Mouse (Mus musculus): Measurements from ENCODE around the gene Ninj2. TPM values are rescaled to one million over a fixed set of nuclear protein-coding genes. Genes with fewer than 3 reads are reported as not detected.

Ninj2 gene
- not detected in 2 replicates for polyA plus RNA-seq (2015; fragmentation: Nextera tagmentation; extraction: Ambion mirVana)

GRCm38 (mm10) chr6:120093100-120093499 is at the start of gene Ninj2:
TSS of gene Ninj2 (plus strand) at chr6:120093350.
- Histone ChIP-seq H3K27me3 (no peaks in the 10 kb centered on the region), H3K4me1 (replicated peaks) (no peaks in the 10 kb centered on the region), H3K36me3 (no peaks in the 10 kb centered on the region), H3K4me2 (no peak within 1 kb of the TSS), H3K9ac (no peak within 1 kb of the TSS), H3K9me3 (no peaks in the 10 kb centered on the region), H3K4me3 (no peak within 1 kb of the TSS), H3K27ac (replicated peaks) (no peak within 1 kb of the TSS)
- no peak for ATAC-seq (ENCODE audit: low FRiP score, low read depth)
- WGBS, result 57% methylated on average over 11 of the region's 11 CpGs

- H3K4me3 ChIP-seq, result no peak overlapping the region
- 60% methylated on average over 4 of the region's 4 CpGs for WGBS
- no peaks in the 10 kb centered on the region for H3K9me3 ChIP-seq
- no peak overlapping the region for H3K27ac ChIP-seq (replicated peaks)
- H3K27me3 ChIP-seq, result no peaks in the 10 kb centered on the region
- H3K9ac ChIP-seq, result no peak overlapping the region
- no peak for ATAC-seq (ENCODE audit: low FRiP score, low read depth)
- H3K4me2 ChIP-seq, result no peak overlapping the region
- H3K4me1 ChIP-seq (replicated peaks), result no peaks in the 10 kb centered on the region
- no peaks in the 10 kb centered on the region for H3K36me3 ChIP-seq
Observed at GRCm38 (mm10) chr6:120045406-120045805, 47.7 kb upstream of the Ninj2 start.

DNA sequence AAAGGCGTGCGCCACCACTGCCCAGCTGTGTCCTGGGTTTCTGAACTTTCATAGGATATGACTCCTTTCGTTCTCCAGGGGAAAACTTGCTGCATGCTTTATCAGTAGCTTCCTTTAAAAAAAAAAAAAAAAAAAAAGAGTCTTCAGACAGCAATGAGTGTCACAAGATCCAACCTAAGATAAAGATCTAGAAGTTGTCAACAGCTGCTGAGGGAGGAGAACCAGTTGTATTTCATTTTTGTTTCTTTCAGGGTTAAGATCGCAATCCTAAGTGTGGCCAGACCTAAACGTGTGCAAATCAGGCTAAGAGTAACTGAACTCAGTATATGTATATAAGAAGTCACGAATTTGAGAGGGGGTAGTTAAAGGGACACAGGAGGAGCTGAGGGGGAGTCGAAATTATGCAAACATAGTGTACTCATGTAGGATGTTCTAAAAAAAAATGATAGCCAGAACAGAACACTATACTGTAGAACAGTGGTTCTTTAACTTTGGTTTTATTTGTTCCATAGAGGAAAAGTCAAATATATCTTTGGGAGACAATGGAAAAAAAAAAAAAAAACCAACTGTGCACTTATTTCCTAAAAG is 45.4 kb upstream of the Ninj2 start:
- Histone ChIP-seq H3K4me3 (no peak overlapping the region), H3K4me2 (no peak overlapping the region), H3K27me3 (no peaks in the 10 kb centered on the region), H3K36me3 (no peaks in the 10 kb centered on the region), H3K27ac (replicated peaks) (no peak overlapping the region), H3K4me1 (replicated peaks) (no peaks in the 10 kb centered on the region), H3K9ac (no peak overlapping the region), H3K9me3 (no peaks in the 10 kb centered on the region)
- WGBS, result 85% methylated on average over 7 of the region's 7 CpGs
- no peak for ATAC-seq (ENCODE audit: low FRiP score, low read depth)

- no peak for ATAC-seq (ENCODE audit: low FRiP score, low read depth)
- no peak overlapping the region for H3K9ac ChIP-seq
- no peak overlapping the region for H3K4me2 ChIP-seq
- WGBS, result 87% methylated on average over 6 of the region's 6 CpGs
- no peaks in the 10 kb centered on the region for H3K4me1 ChIP-seq (replicated peaks)
- no peaks in the 10 kb centered on the region for H3K27me3 ChIP-seq
- no peak overlapping the region for H3K27ac ChIP-seq (replicated peaks)
- no peak overlapping the region for H3K4me3 ChIP-seq
- no peaks in the 10 kb centered on the region for H3K9me3 ChIP-seq
- no peaks in the 10 kb centered on the region for H3K36me3 ChIP-seq
Observed at GRCm38 (mm10) chr6:120054412-120054811, 38.7 kb upstream of the Ninj2 start.

GRCm38 (mm10) chr6:120055666-120056540 is 37.2 kb upstream of the Ninj2 start:
- Histone ChIP-seq H3K4me2 (no peak overlapping the region), H3K27ac (replicated peaks) (no peak overlapping the region), H3K36me3 (no peaks in the 10 kb centered on the region), H3K9ac (no peak overlapping the region), H3K4me1 (replicated peaks) (no peaks in the 10 kb centered on the region), H3K9me3 (no peaks in the 10 kb centered on the region), H3K27me3 (no peaks in the 10 kb centered on the region), H3K4me3 (no peak overlapping the region)
- 80% methylated on average over 2 of the region's 2 CpGs for WGBS
- no peak for ATAC-seq (ENCODE audit: low FRiP score, low read depth)

GRCm38 (mm10) chr6:120062934-120063333 is 30.2 kb upstream of the Ninj2 start:
- H3K27me3 ChIP-seq, result no peaks in the 10 kb centered on the region
- ATAC-seq (ENCODE audit: low FRiP score, low read depth), result no peak
- H3K27ac ChIP-seq (replicated peaks), result no peak overlapping the region
- no peak overlapping the region for H3K4me2 ChIP-seq
- no peaks in the 10 kb centered on the region for H3K36me3 ChIP-seq
- H3K9ac ChIP-seq, result no peak overlapping the region
- H3K9me3 ChIP-seq, result no peaks in the 10 kb centered on the region
- WGBS, result 78% methylated on average over 5 of the region's 5 CpGs
- H3K4me1 ChIP-seq (replicated peaks), result no peaks in the 10 kb centered on the region
- no peak overlapping the region for H3K4me3 ChIP-seq

DNA sequence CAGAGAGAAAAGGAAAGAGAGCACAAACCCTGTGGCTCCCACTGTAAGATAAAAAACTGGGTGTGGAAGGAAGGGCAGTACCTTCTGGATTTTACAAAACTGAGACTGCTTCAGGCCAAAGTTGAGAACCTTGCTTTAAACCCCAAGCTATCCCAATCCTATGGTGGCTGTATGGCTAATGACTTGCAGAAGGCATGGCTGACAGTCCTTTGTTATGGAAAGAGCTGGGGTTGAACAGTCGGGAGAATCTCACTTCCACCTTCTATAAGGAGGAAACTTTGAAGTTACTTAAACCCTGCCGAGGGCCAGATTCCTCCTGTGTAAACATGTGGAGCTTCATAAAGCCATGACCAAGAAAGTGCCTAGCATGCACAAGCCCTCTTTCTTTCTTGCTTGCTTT is 28.5 kb upstream of the Ninj2 start:
- no peak overlapping the region for H3K27ac ChIP-seq (replicated peaks)
- no peaks in the 10 kb centered on the region for H3K27me3 ChIP-seq
- no peak overlapping the region for H3K4me3 ChIP-seq
- no peaks in the 10 kb centered on the region for H3K9me3 ChIP-seq
- ATAC-seq (ENCODE audit: low FRiP score, low read depth), result no peak
- H3K4me2 ChIP-seq, result no peak overlapping the region
- whole genome bisulfite sequencing, result 26% methylated on average over 2 of the region's 2 CpGs
- H3K36me3 ChIP-seq, result no peaks in the 10 kb centered on the region
- no peak overlapping the region for H3K9ac ChIP-seq
- H3K4me1 ChIP-seq (replicated peaks), result no peaks in the 10 kb centered on the region

DNA sequence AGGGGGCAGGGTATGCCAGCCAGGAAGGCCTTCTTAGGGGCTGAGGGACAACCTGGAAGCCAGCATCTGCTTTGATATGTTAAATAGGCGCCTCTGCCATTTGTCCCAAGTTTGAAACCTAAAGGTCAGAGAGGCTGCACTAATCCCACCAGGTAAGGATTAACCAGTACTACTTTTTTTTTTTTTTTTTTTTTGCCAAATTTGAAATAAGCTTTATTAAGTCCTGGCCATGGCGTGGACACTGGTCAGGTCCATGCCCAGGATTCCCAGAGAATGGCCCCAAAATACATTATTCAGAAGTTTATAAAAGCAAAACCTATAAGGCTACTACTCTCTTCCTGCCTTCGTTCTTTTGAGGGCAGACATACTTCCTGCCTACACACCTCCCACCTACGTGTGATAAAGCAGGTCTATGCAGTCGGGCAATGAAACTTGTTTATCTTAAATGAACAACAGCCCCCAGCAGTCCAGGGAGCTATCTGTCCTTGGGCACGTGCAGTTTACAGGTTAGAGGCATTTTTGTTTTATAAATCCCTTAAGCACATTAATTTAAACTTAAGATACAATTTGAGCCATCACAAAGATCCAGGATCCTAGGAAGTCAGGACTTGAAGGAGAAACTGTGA is 27.5 kb upstream of the Ninj2 start:
- 71% methylated on average over 6 of the region's 6 CpGs for WGBS
- Histone ChIP-seq H3K4me1 (replicated peaks) (no peaks in the 10 kb centered on the region), H3K4me3 (no peak overlapping the region), H3K4me2 (no peak overlapping the region), H3K27me3 (no peaks in the 10 kb centered on the region), H3K27ac (replicated peaks) (no peak overlapping the region), H3K36me3 (no peaks in the 10 kb centered on the region), H3K9ac (no peak overlapping the region), H3K9me3 (no peaks in the 10 kb centered on the region)
- no peak for ATAC-seq (ENCODE audit: low FRiP score, low read depth)

GRCm38 (mm10) chr6:120069546-120069945 is 23.6 kb upstream of the Ninj2 start:
- no peaks in the 10 kb centered on the region for H3K36me3 ChIP-seq
- H3K9ac ChIP-seq, result no peak overlapping the region
- H3K4me2 ChIP-seq, result no peak overlapping the region
- H3K9me3 ChIP-seq, result no peaks in the 10 kb centered on the region
- no peak overlapping the region for H3K4me3 ChIP-seq
- no peaks in the 10 kb centered on the region for H3K27me3 ChIP-seq
- no peaks in the 10 kb centered on the region for H3K4me1 ChIP-seq (replicated peaks)
- H3K27ac ChIP-seq (replicated peaks), result no peak overlapping the region
- 78% methylated on average over 3 of the region's 3 CpGs for WGBS
- no peak for ATAC-seq (ENCODE audit: low FRiP score, low read depth)

- Histone ChIP-seq H3K27ac (replicated peaks) (no peak overlapping the region), H3K9ac (no peak overlapping the region), H3K27me3 (no peaks in the 10 kb centered on the region), H3K9me3 (no peaks in the 10 kb centered on the region), H3K4me3 (no peak overlapping the region), H3K4me2 (no peak overlapping the region), H3K4me1 (replicated peaks) (no peaks in the 10 kb centered on the region), H3K36me3 (no peaks in the 10 kb centered on the region)
- 89% methylated on average over 2 of the region's 2 CpGs for WGBS
- ATAC-seq (ENCODE audit: low FRiP score, low read depth), result no peak
Observed at GRCm38 (mm10) chr6:120072630-120073029, 20.5 kb upstream of the Ninj2 start.

- Histone ChIP-seq H3K4me2 (no peak overlapping the region), H3K9ac (no peak overlapping the region), H3K4me3 (no peak overlapping the region), H3K36me3 (no peaks in the 10 kb centered on the region), H3K4me1 (replicated peaks) (no peaks in the 10 kb centered on the region), H3K9me3 (no peaks in the 10 kb centered on the region), H3K27me3 (no peaks in the 10 kb centered on the region), H3K27ac (replicated peaks) (no peak overlapping the region)
- WGBS, result 85% methylated on average over 6 of the region's 6 CpGs
- no peak for ATAC-seq (ENCODE audit: low FRiP score, low read depth)
Observed at GRCm38 (mm10) chr6:120076619-120077450, 16.3 kb upstream of the Ninj2 start.

DNA sequence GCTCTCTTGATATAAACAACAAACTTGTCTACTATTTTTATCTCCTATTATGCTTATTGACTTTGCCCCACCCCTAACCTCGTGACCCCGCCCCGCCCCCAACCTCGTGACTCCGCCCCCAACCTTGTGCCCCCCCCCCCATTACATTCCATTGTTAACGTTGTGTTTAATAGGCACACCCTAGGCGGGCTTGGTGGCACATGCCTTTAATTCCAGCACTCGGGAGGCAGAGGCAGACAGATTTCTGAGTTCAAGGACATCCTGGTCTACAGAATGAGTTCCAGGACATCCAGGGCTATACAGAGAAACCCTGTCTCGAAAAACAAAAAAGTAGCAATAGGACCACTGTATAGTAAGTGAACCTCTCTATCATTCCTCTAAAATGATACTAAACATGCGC is 13.6 kb upstream of the Ninj2 start:
- no peak for ATAC-seq (ENCODE audit: low FRiP score, low read depth)
- no peak overlapping the region for H3K27ac ChIP-seq (replicated peaks)
- H3K9me3 ChIP-seq, result no peaks in the 10 kb centered on the region
- H3K27me3 ChIP-seq, result no peaks in the 10 kb centered on the region
- no peaks in the 10 kb centered on the region for H3K4me1 ChIP-seq (replicated peaks)
- no peak overlapping the region for H3K9ac ChIP-seq
- no peak overlapping the region for H3K4me2 ChIP-seq
- H3K36me3 ChIP-seq, result no peaks in the 10 kb centered on the region
- 86% methylated on average over 10 of the region's 10 CpGs for WGBS
- no peak overlapping the region for H3K4me3 ChIP-seq

Data from hindbrain, embryonic 15.5 days (tissue).